Mouse (Mus musculus) MEL-GATA-1-ER (cell line): ENCODE data around the gene Lmo1.
"Not testable (repeated sequence)": the region's sequence is repeated elsewhere in the genome, so short reads cannot be mapped to it uniquely, and the experiment has no call there.

Experiments
- DNase-seq: peaks from one replicate; pipeline ENCODE4 v3.0.0-alpha.2; 2012; ENCODE audit warnings: low read depth; ENCODE audit errors: extremely low read depth

Gene Lmo1

DNA sequence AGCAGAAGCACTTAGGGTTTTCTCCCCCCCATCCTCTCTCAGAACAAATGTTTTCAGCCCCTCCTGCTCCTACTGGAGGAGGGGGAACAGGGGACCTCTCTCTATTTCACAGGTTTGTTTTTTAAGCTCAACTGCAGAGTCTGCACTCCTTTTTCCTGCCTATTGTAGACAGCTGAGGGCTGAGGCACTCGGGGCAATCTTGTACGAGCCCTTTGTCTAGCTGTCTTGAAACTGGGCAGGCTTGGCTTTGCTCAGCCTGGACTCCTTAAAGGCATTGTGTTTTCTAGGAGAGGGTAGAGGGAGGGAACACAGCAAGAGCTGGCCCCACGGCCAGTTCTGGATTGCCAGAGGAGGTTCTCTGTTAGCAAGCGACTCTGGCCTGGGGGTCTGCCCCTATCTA, 59.5 kb downstream of the Lmo1 start:
- DNase-seq: not testable (repeated sequence)

DNA sequence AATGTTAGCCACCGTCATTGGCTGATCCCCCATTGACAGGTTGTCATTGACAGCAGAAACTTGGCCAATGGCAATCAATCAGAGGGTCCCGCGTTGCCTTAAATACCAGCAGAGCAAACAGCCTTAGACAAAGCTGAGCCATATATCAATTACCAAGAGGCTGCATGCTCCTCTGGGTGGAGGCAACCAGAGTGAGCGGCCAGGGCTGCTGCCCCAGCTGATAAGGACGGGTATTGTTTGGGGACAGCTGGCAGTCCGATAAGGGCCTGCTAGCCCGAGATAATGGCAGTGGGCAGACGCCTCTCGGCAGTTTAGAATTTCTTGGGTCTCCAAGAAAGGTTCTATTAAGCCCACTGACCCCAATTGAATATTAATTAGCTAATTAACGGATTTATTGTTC, 60.1 kb downstream of the Lmo1 start:
- DNase-seq: peak; percentile 84

DNA sequence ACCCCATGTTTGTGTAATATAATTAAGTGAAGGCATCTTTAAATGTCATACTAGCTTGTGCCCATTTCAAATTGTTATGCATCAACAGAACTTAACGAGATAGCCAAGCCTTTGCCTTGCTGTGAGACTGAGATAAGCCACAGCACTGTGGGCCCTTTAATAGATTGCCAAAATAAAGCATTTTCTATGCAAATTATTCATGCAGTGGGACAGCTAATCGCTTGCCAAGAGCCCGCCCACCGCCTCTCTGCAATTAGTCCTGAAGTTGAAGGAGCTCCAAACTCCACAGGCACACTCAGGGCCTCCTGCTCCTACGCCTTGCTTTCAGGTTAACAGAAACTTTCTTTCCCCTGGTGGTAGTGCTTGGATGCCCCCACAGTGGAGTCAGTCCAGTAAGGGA, 64.0 kb downstream of the Lmo1 start:
- peak; percentile 77 for DNase-seq

DNA sequence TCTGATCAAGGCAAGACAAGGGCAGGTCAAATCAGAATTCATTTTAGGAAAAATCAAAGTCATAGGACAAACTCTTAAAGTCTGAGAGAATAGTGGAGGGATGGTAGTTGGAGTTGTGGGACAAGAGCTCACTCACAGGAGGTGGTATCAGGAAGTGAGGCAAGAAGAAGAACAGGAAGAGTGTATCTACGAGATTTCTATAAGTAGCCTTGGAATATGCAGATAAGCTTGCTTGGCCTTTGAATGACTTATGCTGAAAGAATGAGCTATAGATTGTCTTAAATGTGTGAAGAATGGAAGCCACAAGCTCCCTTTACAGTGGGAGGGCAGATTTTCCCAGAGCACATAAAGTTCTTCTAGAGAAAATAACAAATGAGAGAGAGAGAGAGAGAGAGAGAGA, 70.1 kb downstream of the Lmo1 start:
- peak; percentile 37 for DNase-seq

DNA sequence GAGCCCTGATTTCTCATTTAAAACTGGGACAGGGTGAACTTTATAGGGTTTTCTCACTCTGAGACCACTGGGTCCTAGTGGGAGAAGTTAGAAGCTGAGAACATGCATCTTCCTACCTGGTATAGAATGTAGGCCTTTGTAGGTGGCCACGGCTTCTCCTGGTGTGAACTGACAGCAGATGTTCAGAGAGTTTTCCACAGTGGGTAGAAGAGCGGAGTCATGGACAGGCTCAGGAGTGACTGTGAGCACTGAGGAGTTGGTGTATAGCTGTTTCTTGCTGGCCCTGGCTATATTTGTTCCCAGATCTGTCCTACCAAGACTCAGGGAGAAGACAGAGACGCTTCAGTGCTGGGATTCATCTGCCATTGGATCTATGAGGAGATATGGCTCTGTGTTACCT, 73.8 kb downstream of the Lmo1 start:
- DNase-seq: no peak

DNA sequence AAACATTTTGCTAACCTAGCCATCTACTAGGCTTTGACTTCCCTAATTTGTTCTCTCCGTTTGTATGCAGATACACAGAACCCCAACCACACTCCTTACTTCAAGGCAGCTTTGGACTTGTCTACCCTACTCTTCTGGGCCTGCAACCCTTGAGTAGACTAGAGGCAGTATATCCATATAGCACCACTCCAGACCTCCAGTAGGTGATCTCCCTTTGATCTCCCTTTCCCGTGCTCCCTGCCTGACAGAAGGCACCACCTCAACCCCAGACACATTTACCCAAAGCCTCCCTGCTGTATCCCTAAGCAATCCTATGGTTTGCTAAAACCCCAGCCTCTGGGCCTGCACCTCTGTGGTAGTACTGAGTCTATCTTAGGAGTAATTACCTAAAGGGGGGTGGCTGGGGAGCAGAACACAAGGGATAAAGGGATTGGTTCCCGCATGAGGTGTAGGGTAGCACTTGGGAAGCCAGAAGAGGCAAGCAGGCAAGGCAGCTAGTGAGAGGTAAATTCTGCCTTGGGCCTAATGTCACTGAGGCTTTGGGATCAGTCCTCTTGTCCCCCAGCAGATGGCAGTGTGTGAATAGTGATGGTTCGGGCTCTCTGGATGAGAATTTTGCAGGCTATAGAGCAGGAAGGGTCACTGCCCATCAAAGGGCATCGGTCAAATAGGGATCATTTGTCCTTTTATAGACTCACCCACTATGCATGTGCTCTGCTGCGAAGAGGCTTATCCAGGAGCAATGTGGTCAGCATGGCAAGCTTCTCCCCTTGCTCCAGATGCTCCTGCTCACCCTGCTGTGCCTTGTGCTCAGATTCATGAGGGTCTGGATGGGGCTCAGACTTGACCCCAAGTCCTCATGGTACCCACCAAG, 76.6 kb downstream of the Lmo1 start:
- peak; percentile 12 for DNase-seq

DNA sequence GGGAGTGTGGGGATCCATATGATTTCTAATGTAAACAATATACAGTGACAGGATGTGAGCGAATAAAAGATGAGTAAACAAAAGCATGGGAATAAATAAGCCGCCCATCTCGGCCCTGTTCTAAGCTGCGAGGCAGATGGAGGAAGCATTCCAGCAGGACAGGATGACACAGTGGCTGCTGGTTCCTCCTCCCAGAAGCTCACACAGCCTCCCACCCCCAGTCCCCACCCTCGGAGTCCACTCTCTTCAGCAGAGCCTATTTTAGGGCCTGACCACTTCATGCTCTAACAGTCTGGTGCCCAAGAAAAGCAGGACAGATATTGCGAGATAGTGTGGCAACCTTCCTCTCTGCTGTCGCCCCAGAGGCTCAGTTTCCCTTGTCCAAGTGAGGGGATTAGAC, 77.8 kb downstream of the Lmo1 start:
- DNase-seq: no peak

DNA sequence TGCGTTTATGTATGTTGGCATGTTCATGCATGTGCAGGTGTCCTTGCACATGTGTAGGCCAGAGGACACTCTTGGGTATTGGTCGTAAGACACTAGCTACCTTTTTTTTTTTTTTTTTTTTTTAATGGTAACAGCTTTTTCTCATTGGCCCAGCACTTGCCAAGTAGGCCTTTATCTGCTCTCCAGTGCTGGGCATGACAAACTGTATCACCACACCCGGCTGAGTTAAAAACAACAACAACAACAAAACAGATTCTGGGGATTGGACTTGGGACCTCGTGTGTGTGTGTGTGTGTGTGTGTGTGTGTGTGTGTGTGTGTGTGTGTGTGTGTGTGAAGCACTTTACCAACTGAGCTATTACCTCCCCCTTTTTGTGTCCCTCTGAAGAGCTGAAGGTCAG, 78.4 kb downstream of the Lmo1 start:
- DNase-seq: no peak

DNA sequence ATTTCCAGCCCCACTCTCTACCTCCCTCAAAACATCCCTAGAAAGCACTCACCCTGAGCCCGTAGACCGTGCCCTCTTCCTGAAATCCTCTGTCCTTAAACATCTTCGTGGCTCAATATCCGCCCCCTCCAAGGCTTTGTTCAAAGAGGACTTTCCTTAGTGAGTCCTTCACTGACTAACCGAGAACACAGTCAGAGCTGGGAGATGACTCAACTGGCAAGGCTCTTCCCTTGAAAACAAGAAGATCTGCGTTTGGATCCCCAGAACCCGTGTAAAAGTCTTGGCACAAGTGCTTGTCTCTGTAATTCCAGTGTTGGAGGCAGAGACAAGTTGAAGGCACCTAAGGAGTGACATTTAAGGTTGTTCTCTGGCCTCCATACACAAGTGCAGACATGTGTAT, 80.7 kb downstream of the Lmo1 start:
- no peak for DNase-seq

DNA sequence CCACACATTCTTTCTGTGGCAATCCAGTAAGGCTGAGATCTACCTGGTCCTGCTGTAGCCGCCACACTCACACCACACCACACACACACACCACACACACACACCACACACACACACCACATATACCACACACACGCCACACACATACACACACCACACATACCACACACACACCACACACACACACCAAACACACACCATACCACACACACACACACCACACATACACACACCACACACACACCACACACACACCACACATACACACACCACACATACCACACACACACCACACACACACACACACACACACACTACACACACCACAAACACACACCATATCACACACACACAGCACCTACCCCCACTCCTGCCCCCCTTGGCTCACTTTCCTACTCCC, 83.7 kb downstream of the Lmo1 start:
- DNase-seq: not testable (repeated sequence)
